Mouse (Mus musculus) lung, postnatal 0 days (tissue): Measurements from ENCODE around the gene Sptbn4.

ENCODE experiments used
- CTCF ChIP-seq: IDR thresholded peaks from 2 replicates; pipeline ENCODE4 v1.5.1; 2016; ENCODE audit warnings: antibody characterized with exemption, mild to moderate bottlenecking
- EP300 ChIP-seq: IDR thresholded peaks from 2 replicates; pipeline ENCODE4 v1.6.1; 2016; ENCODE audit warnings: antibody characterized with exemption, mild to moderate bottlenecking, control low read depth

- TF ChIP-seq CTCF: no peak
- no peak for TF ChIP-seq EP300
These were observed 44.4 kb upstream of the Sptbn4 start for GRCm38 (mm10) chr7:27491856-27492255.
